Mouse (Mus musculus): ENCODE data around the gene Mrps18c. TPM values are rescaled to one million over a fixed set of nuclear protein-coding genes. Genes with fewer than 3 reads are reported as not detected.

The Mrps18c gene
- polyA plus RNA-seq, 1 experiment from 2014 or later, result 172 TPM

Other genes starting within 250 kb of the Mrps18c start
- 56.3 and 58.7 TPM in 2 replicates for gene Plac8, start 226.4 kb upstream of the Mrps18c start, polyA plus RNA-seq (2015; fragmentation: Nextera tagmentation; extraction: Ambion mirVana)
- 28.9 and 30.2 TPM in 2 replicates for gene Coq2, start 123.5 kb upstream of the Mrps18c start, polyA plus RNA-seq (2015; fragmentation: Nextera tagmentation; extraction: Ambion mirVana)
- gene Hpse, start 78.9 kb upstream of the Mrps18c start, polyA plus RNA-seq (2015; fragmentation: Nextera tagmentation; extraction: Ambion mirVana), result 1.9 and 2.0 TPM in 2 replicates
- 14.1 and 16.5 TPM in 2 replicates for gene Helq, start within 50 bp of the Mrps18c start, polyA plus RNA-seq (2015; fragmentation: Nextera tagmentation; extraction: Ambion mirVana)
- 18.4 and 20.7 TPM in 2 replicates for gene Abraxas1, start 22.3 kb downstream of the Mrps18c start, polyA plus RNA-seq (2015; fragmentation: Nextera tagmentation; extraction: Ambion mirVana)
- gene Gpat3, start 47.1 kb downstream of the Mrps18c start, polyA plus RNA-seq (2015; fragmentation: Nextera tagmentation; extraction: Ambion mirVana), result 1.3 and 1.6 TPM in 2 replicates